Mouse (Mus musculus): ENCODE results near the gene Hs3st2. TPM values are rescaled to one million over a fixed set of nuclear protein-coding genes. Genes with fewer than 3 reads are reported as not detected.

The Hs3st2 gene
- polyA plus RNA-seq, 1 experiment from 2014 or later = 0.56 TPM

DNA sequence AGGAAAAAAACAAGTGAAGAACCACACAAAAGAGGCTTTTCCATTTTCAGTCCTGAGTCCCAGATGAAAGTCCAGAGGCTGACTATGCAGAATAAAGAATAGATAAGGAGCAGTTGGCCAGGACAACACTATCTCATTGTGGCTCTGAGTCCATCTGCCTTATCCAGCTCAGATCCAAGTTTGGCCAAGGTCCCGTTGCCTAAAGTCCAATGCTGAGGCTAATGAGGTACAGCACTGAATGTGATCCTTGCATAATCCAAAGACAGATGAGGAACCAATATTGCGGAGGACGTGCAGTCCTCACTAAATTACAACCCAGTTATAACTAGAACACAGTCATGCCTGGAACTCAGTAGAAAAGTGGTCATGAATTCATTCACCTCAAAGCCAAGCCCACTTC, 130.5 kb downstream of the Hs3st2 start:
- DNase-seq (ENCODE audit: low spot score) = no peak
- no peaks in the 10 kb centered on the region for H3K27me3 ChIP-seq (replicated peaks; ENCODE audit: low read depth, poor library complexity, severe bottlenecking)
- 91% methylated on average over 3 of the region's 3 CpGs for WGBS
- H3K27ac ChIP-seq (replicated peaks) = no peak overlapping the region
- H3K4me1 ChIP-seq = no peaks in the 10 kb centered on the region
- H3K4me3 ChIP-seq = no peak overlapping the region
- no peaks in the 10 kb centered on the region for H3K36me3 ChIP-seq (replicated peaks)
- H3K9me3 ChIP-seq = peaks cover 4% of the 10 kb centered on the region; the same call in 1 of the 2 replicates

DNA sequence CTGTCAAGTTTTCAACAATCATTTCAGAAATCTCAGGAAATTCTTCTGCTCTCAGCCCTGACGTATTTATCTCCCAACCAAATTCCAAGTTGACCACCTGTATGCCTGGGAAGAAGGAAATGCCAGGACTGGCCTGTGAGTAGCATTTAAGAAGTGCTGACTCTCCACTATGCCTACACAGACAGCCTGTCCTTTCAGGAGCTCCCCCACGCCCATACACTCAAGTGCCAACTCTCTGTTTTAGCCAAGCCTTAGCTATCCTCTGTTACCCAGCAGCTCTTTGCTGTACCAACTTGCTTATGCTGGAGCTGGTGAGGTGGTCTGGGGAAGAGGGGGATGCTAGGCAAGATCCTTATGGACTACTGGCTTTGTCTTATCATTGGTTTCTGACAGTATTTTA, 137.4 kb downstream of the Hs3st2 start:
- no peak for DNase-seq (ENCODE audit: low spot score)
- no peaks in the 10 kb centered on the region for H3K27me3 ChIP-seq (replicated peaks; ENCODE audit: low read depth, poor library complexity, severe bottlenecking)
- no peaks in the 10 kb centered on the region for H3K4me1 ChIP-seq
- H3K27ac ChIP-seq (replicated peaks) = no peak overlapping the region
- no peak overlapping the region for H3K4me3 ChIP-seq
- H3K9me3 ChIP-seq = no peaks in the 10 kb centered on the region
- WGBS = 77% methylated on average over 2 of the region's 2 CpGs
- H3K36me3 ChIP-seq (replicated peaks) = no peaks in the 10 kb centered on the region

DNA sequence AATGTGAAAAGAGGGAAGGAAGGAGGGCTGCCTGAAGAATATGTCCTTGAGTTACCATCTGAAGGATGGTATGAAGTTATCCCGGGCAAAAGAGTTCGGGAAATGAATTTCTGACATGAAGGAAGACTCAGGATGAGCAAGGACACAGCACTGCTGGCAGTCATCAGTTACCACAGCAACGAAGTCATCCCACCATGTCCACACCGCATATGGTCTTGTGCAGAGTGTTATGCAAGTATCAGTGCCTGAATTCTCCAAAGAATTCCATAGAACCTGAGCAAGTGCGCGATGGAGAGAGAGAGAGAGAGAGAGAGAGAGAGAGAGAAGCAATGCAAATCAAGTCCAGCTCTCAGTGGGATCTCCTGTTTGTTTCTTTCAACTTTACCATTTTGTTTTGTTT, 142.0 kb downstream of the Hs3st2 start:
- Histone ChIP-seq H3K4me1 (no peaks in the 10 kb centered on the region), H3K4me3 (no peak overlapping the region), H3K27ac (replicated peaks) (no peak overlapping the region), H3K27me3 (replicated peaks; ENCODE audit: low read depth, poor library complexity, severe bottlenecking) (no peaks in the 10 kb centered on the region), H3K36me3 (replicated peaks) (no peaks in the 10 kb centered on the region), H3K9me3 (no peaks in the 10 kb centered on the region)
- DNase-seq (ENCODE audit: low spot score) = no peak
- WGBS = 84% methylated on average over 6 of the region's 6 CpGs

DNA sequence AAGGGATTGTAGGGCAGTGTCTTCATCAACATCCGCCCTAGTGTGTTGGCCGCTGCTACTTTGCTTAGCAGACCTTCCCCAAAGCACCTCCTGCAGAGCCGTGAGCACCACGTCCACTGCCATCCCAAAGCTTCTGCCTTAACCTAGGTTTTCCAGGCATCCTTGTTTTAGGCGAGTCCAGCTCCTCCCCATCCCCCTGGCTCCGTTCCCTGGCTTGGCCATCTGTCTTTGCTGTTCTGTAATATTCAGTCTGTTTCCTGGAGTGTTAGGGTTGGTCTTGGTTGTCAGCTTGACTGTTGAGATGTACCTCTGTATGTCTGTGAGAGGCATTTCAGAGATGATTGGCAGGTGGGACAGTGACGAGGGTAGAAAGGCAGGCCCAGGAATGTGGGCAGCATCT, 142.7 kb downstream of the Hs3st2 start:
- Histone ChIP-seq H3K4me3 (no peak overlapping the region), H3K36me3 (replicated peaks) (no peaks in the 10 kb centered on the region), H3K9me3 (no peaks in the 10 kb centered on the region), H3K27ac (replicated peaks) (no peak overlapping the region), H3K27me3 (replicated peaks; ENCODE audit: low read depth, poor library complexity, severe bottlenecking) (no peaks in the 10 kb centered on the region), H3K4me1 (no peaks in the 10 kb centered on the region)
- WGBS = 82% methylated on average over 7 of the region's 7 CpGs
- DNase-seq (ENCODE audit: low spot score) = no peak

DNA sequence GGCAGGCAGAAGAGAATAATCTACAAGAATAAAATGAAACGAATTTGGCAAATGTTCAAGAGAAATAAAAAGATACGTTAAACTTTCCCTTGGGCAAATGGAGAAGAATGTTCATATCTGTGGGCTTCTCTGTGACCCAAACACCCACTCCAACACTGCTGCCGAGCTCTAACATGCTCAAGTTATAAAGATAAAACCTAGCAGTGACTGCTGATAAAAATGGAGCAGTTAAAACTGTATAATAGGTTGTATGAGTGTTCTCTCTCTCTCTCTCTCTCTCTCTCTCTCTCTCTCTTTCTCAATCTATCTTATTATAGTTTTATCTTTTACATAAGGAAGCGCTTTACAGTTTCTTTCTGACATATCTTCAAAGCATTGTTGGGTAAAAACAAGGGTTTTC, 144.3 kb downstream of the Hs3st2 start:
- Histone ChIP-seq H3K9me3 (no peaks in the 10 kb centered on the region), H3K4me1 (no peaks in the 10 kb centered on the region), H3K36me3 (replicated peaks) (no peaks in the 10 kb centered on the region), H3K27me3 (replicated peaks; ENCODE audit: low read depth, poor library complexity, severe bottlenecking) (no peaks in the 10 kb centered on the region), H3K4me3 (no peak overlapping the region), H3K27ac (replicated peaks) (no peak overlapping the region)
- DNase-seq (ENCODE audit: low spot score) = no peak
- 82% methylated on average over 4 of the region's 4 CpGs for WGBS

DNA sequence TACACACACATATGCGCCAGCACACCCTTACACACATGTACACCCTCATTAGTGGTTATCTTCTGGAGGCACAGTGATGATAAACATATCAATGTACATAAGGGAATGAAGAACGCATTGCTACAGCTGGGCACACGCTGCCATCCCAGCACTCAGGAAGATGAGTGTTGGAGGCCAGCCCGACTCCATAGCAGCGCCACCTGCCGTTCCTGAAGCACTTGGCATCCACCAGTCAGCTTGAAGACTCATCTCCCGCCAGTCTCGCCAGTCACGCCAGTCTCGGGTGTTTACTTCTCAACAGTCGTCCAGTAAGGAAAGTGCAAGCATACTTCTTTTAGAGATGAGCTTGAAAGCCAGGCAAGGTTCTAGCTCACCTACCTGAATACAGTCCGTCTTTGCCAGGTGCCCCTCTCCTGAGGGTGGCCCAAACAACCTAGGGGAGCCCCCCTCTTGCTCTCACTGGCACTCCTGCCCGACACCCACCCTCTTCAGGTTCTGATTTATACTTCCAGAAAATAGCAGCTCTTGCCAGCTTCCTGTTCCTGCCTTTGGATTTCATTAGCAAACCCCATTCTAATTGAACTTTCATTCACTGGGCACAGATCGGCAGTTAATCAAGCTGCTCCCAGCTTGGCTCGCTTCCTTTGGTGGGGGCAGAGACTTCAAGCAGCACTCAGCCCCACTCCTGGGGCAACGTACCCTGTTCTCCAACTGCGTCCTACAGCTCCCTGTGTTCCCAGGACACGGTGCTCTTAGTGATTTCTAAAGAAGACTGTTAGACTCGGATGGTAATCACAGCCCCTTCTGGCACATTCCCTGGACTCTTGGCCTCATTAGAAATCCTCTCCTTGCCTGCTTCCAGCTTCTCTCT, 148.0 kb downstream of the Hs3st2 start:
- H3K36me3 ChIP-seq (replicated peaks) = no peaks in the 10 kb centered on the region
- no peak overlapping the region for H3K27ac ChIP-seq (replicated peaks)
- H3K27me3 ChIP-seq (replicated peaks; ENCODE audit: low read depth, poor library complexity, severe bottlenecking) = no peaks in the 10 kb centered on the region
- DNase-seq (ENCODE audit: low spot score) = peak; percentile 15
- no peaks in the 10 kb centered on the region for H3K9me3 ChIP-seq
- 57% methylated on average over 19 of the region's 19 CpGs for WGBS
- H3K4me3 ChIP-seq = no peak overlapping the region
- no peaks in the 10 kb centered on the region for H3K4me1 ChIP-seq

DNA sequence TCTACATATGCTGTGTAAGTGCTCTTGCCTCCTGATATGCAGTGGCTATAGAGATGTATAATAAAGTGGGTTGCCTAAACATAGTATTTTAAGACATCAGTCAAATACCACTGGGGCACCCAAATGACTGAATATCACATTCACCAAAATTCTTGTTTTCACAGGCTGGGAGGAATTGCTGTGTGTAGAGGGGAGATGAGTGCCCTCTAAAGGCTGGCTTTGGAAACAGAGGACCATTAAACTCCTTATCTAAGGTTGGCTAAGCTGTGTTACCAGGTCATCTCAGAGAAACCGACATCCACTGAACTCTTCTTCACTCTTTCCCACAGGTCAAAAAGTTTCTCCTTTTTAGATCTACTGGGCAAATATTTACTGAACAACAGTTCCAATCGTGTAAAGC, 150.8 kb downstream of the Hs3st2 start:
- Histone ChIP-seq H3K36me3 (replicated peaks) (no peaks in the 10 kb centered on the region), H3K4me1 (no peaks in the 10 kb centered on the region), H3K4me3 (no peak overlapping the region), H3K9me3 (no peaks in the 10 kb centered on the region), H3K27ac (replicated peaks) (no peak overlapping the region), H3K27me3 (replicated peaks; ENCODE audit: low read depth, poor library complexity, severe bottlenecking) (no peaks in the 10 kb centered on the region)
- WGBS = 64% methylated on average over 2 of the region's 2 CpGs
- DNase-seq (ENCODE audit: low spot score) = no peak

DNA sequence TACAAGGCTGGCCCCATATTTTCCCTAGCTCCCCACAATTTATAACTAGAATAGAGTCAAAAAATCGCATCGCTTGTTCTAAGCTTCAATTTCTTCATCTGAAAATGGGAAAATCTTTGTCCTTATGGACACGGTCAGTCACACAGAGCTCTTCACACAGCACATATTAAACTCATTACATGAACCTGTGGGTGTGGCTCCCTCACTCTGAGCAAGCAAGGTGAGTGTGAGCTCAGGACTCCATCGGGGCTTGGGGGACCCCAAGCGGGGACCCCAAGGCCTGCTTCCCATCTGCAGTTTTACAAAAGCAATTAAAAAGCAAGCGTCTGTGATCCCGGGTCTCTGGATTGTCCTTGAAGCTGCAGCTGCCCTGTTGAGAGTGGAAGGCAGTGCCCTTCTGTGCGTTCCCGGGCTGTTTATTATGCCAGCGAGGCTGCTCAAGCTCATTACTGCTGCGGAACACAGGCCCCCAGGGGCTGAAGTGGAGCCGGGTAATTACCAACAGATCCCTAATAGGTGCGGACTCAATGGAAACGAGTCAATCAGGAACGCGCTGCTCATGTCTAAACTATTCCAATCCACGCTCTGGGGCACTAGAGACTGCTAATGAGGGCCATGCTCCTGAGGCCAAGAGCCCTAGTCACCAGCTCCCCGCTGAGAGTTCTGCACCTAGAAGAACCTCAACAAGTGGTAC, 157.8 kb downstream of the Hs3st2 start:
- H3K4me3 ChIP-seq = no peak overlapping the region
- H3K27ac ChIP-seq (replicated peaks) = no peak overlapping the region
- peaks cover 9% of the 10 kb centered on the region for H3K4me1 ChIP-seq
- H3K27me3 ChIP-seq (replicated peaks; ENCODE audit: low read depth, poor library complexity, severe bottlenecking) = no peaks in the 10 kb centered on the region
- H3K9me3 ChIP-seq = no peaks in the 10 kb centered on the region
- WGBS = 42% methylated on average over 18 of the region's 18 CpGs
- peak; percentile 48 for DNase-seq (ENCODE audit: low spot score)
- H3K36me3 ChIP-seq (replicated peaks) = no peaks in the 10 kb centered on the region

Data from embryonic facial prominence, embryonic 10.5 days (tissue).